ENCODE assay signal across 8 mouse cellular contexts in the genomic region with DNA sequence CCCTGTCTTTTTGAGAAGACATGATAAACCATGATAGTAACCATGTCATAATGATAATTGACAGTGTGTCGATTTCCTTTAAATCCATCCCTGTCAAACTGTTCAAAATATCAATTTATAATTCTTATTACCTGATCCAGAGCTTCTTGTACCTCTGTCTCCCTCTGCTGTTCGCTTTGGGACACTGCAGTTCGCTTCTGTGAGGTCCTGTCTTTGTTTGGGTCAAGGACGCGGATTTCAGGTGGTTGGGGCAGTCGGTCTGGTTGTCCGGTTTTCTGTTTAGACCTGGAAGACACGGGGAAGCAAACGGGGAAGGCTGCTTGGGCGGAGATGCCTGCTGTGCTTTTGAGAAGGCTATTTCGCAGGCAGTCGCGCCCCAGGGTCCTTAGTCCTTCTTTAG. TPM values are rescaled to one million over a fixed set of nuclear protein-coding genes. Genes with fewer than 3 reads are reported as not detected.
DNase-seq lines count a peak whose midpoint lies in the region; ATAC-seq and TF ChIP-seq lines count a peak whose summit lies in the region.

No protein-coding gene starts in this region.

- H3K27ac ChIP-seq in forebrain, embryonic 11.5 days (ENCODE audit: low read depth, low read length) = no peak overlapping the region
- no peak overlapping the region for H3K27ac ChIP-seq in layer of hippocampus, adult 2 months
- H3K27ac ChIP-seq in olfactory bulb, adult 2 months (ENCODE audit: insufficient read depth, low read depth, low read length) = no peak overlapping the region

- WGBS in forebrain, embryonic 11.5 days = under 1% methylated on average over 13 of the region's 13 CpGs
- WGBS in lung, adult 2 months = 2% methylated on average over 13 of the region's 13 CpGs
- whole genome bisulfite sequencing in olfactory bulb, adult 2 months = under 1% methylated on average over 13 of the region's 13 CpGs

- peaks cover 59% of the 10 kb centered on the region for H3K27me3 ChIP-seq in forebrain, embryonic 11.5 days (ENCODE audit: control insufficient read depth, insufficient read depth, low read length)

- peak overlapping the region; percentile 65 for H3K4me2 ChIP-seq in forebrain, embryonic 11.5 days (ENCODE audit: low read depth, low read length, severe bottlenecking)

- H3K4me1 ChIP-seq in forebrain, embryonic 11.5 days (replicated peaks; ENCODE audit: control insufficient read depth, insufficient read depth, low read length) = 0 out of 2 replicates have a peak, but pooled peaks cover 5% of the 10 kb centered on the region
- peaks cover 2% of the 10 kb centered on the region; the same call in 1 of the 2 replicates for H3K4me1 ChIP-seq in lung, adult 2 months (ENCODE audit: control insufficient read depth, insufficient read depth, low read length)
- H3K4me1 ChIP-seq in olfactory bulb, adult 2 months (ENCODE audit: control insufficient read depth, insufficient read depth, low read length) = peaks cover 4% of the 10 kb centered on the region

- no peaks in the 10 kb centered on the region for H3K9me3 ChIP-seq in forebrain, embryonic 11.5 days (ENCODE audit: control insufficient read depth, low read length)

- peak; percentile 96; the same call in 1 of the 2 replicates for TF ChIP-seq CTCF in layer of hippocampus, adult 2 months (conservative IDR thresholded peaks at IDR 0.05)
- TF ChIP-seq CTCF in lung, adult 2 months (IDR thresholded peaks at IDR 0.05; ENCODE audit: insufficient read depth, low read length) = peak; percentile 83
- TF ChIP-seq CTCF in olfactory bulb, adult 2 months (IDR thresholded peaks at IDR 0.05; ENCODE audit: insufficient read depth, low read depth, low read length) = peak; percentile 65; the same call in 1 of the 2 replicates

- H3K4me3 ChIP-seq in forebrain, embryonic 11.5 days (ENCODE audit: low read depth, low read length) = peak overlapping the region; percentile 32
- H3K4me3 ChIP-seq in layer of hippocampus, adult 2 months = no peak overlapping the region
- H3K4me3 ChIP-seq in lung, adult 2 months (replicated peaks; ENCODE audit: extremely low read depth, low read depth, low read length) = no peak overlapping the region
- 0 out of 2 replicates have a peak overlapping the region, but pooled peaks have one; percentile 12 for H3K4me3 ChIP-seq in olfactory bulb, adult 2 months (ENCODE audit: insufficient read depth, low read depth, low read length)

- DNase-seq in ES-CJ7 (ENCODE audit: low read depth, low spot score) = peak; percentile 93
- peak; percentile 71 for DNase-seq in c-Kit-positive CD71-negative TER-119-negative erythroid progenitor cells, embryonic 14.5 days (ENCODE audit: low read depth)
- DNase-seq in forebrain, embryonic 11.5 days (ENCODE audit: low spot score) = peak; percentile 86
- peak; percentile 78 for DNase-seq in heart, postnatal 4 days
- DNase-seq in layer of hippocampus, adult 2 months (ENCODE audit: low spot score in 2 of 2) = peak; percentile 59 to 76
- peak; percentile 62 for DNase-seq in lung, adult 2 months
- DNase-seq in thymus, postnatal 10 days (ENCODE audit: low spot score in 2 of 2) = peak; percentile 14 to 59

- peak overlapping the region; percentile 58 for H3K9ac ChIP-seq in forebrain, embryonic 11.5 days (ENCODE audit: low read length)

- H3K36me3 ChIP-seq in forebrain, embryonic 11.5 days (ENCODE audit: control insufficient read depth, insufficient read depth, low read length) = no peaks in the 10 kb centered on the region

- no peak for ATAC-seq in forebrain, embryonic 11.5 days (replicated peaks; ENCODE audit: low FRiP score)

- TF ChIP-seq POLR2A in lung, adult 2 months (IDR thresholded peaks at IDR 0.05; ENCODE audit: borderline replicate concordance, extremely low read depth, low read depth, low read length) = no peak
- TF ChIP-seq POLR2A in olfactory bulb, adult 2 months (IDR thresholded peaks at IDR 0.05; ENCODE audit: insufficient read depth, low read depth, low read length) = no peak

RNA-seq across cellular contexts. Expression of a gene that starts 11.5 kb away (rescaled TPM):
- polyA plus RNA-seq in forebrain, embryonic 11.5 days (2014; fragmentation: Nextera tagmentation; extraction: Ambion mirVana) = not detected in 2 replicates
- total RNA-seq in heart, postnatal 4 days (2021) = under 1 TPM in 1 of 2 experiments, not detected in 1; 0.50 TPM
- not detected for total RNA-seq in layer of hippocampus, adult 2 months (2021)
- not detected in 2 replicates for polyA plus RNA-seq in lung, adult 2 months (2012; rRNA removed)
- not detected in 2 replicates for polyA plus RNA-seq in olfactory bulb, adult 2 months (2012; ENCODE audit: insufficient read depth, insufficient read length, low replicate concordance, missing spikeins)

Comparison
In these comparisons a context has a peak if more than half of its experiments do, and no peak if none do; other contexts are left out.
1. DNase-seq: peak in every context shown above with its lines; median percentile 93 in ES-CJ7; 86 in forebrain, embryonic 11.5 days; 78 in heart, postnatal 4 days; 71 in c-Kit-positive CD71-negative TER-119-negative erythroid progenitor cells, embryonic 14.5 days; 68 in layer of hippocampus, adult 2 months; 62 in lung, adult 2 months; 36 in thymus, postnatal 10 days.
2. H3K4me3 ChIP-seq: peak in forebrain, embryonic 11.5 days (single experiment) and olfactory bulb, adult 2 months (single experiment); none in layer of hippocampus, adult 2 months (single experiment) and lung, adult 2 months (single experiment).
3. Peak in every context shown above with its lines, with median percentiles within 50 percentile points of each other: CTCF ChIP-seq.